In the genomic region with DNA sequence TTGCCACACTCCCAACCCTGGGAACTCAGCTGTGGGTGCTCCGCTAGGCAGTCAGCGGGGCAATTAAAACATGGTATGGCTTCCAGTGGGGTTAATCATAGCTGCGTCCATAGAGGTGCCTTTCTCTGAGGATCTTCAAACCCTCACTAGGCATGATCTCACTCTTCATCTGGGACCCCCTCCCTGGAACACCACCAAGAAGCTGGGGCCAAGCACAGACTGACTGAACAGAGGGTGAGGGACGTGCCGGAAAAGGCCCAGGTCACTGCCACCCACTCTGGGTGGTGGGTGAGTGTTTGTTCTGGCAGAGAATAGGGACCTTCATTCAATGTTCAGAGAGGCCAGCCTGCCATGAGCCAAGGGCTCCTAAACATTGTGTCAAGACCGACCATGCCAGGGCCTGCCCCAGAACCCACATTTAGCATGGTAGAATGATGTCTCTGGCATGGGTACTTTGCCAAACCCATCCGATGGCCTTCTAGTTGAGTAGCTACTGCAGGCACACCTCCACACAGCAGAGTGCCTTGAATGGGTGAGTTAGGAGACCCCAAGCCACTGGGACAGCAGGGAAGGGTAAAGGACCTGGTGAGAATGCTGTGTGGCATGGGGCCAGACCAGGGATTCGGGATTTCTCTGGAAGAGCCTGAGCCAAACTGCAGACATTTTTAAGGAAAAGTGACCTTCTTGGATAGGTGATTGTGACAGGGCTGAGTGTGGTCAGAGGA, we compare ENCODE assay signal across 1 mouse cellular context.
TF ChIP-seq lines count a peak whose summit lies in the region.

No protein-coding gene starts in this region.

TF ChIP-seq in ES-E14, 5 proteins besides CTCF, POLR2A, EP300 and RAD21:
- no peak for TF ChIP-seq MAFK (IDR thresholded peaks at IDR 0.05; ENCODE audit: insufficient read depth, low read depth, low read length)
- TF ChIP-seq HCFC1 (IDR thresholded peaks at IDR 0.05; ENCODE audit: borderline replicate concordance, insufficient read depth, low read length), result no peak
- no peak for TF ChIP-seq ZNF384 (IDR thresholded peaks at IDR 0.05; ENCODE audit: low read depth, low read length)
- no peak for TF ChIP-seq ZC3H11A (IDR thresholded peaks at IDR 0.05; ENCODE audit: borderline replicate concordance, low read depth, low read length)
- TF ChIP-seq CHD2 (IDR thresholded peaks at IDR 0.05; ENCODE audit: low read depth, low read length), result no peak
